Mouse (Mus musculus): Measurements from ENCODE around the gene Eif1ax. TPM values are rescaled to one million over a fixed set of nuclear protein-coding genes. Genes with fewer than 3 reads are reported as not detected.

Eif1ax gene
- total RNA-seq (2023) = 35.5 TPM

DNA sequence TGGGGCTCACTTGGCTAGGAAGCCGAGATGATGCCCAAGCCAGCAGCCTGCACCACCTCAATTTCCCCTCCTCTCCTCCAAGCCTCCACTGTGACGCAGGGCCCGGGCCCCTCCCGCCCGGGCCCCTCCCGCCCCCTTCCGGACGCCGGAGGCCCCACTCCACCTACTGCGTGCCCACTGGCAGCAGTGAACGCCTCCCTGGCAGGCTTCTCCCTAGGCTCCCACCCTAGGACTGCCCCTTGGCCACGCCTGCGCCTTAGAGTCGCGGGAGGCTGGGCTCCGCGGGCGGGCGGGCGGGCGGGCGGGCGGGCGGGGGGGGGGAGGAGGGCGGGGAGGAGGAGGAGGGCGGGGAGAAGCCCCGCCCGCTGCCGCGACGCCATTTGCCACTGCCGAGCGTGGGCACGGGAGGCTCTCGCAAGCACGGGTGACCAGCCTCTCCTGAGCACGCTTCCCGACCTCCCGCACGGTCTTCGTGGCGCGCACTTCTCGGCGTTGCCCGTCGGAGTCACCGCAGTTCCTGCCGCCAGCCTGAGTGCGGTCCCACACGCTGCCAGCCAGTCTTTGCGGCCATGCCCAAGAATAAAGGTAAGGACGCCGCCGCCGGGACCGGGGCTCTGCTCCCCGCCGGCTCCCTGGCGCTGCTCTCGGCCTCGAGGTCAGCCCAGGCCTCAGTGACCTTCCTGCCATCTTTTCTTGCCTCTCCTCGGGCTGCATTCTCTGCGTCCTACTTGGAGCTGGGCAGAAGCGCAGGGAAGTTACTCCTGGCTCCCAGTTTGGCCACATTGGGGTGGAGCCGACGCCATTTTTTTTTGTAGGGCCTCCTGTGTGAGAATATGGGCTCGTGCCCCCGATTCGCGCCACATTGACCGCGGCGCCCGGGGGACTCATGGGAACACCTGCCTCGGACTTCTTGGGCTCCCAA lies at the start of gene Eif1ax:
Gene Eif1ax, plus strand, starts transcription at position 348 of the 922 bp plus-strand sequence.

DNA sequence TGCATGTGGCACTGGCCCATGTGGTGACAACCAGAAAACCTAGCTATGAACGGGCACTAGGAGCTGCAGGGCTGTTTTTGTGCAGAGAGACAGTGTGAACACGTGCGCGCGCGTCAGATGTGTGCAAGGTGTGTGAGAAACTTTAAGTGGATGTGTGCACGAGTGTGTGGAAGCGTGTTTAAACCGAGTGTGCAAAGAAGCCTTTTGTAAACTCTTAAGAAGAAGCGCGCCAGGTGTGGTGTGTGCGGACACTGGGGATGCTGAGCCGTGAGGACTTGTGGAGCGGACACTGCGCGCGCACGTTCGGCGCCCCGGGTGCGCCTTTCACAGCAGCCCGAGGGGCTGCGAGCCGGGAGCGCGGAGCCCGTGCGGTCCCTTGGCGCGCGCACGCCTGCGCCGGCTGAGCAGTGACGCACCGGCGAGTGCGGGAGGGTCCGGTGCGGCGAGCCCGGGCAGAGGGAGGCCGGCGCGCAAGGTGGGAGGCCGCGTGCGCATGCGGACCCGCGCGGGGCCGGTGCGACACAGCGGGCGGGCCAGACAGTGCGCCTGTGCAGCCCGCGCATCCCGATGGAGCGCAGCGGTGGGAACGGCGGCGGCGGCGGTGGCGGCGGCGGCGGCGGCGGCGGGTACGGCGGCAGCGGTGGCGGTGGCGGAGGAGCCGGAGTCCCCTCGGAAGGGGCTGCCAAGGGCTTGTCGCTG lies 42.3 kb downstream of the Eif1ax start, which contains the start of gene Map7d2:
Gene Map7d2, plus strand, starts transcription at position 443 of the 699 bp plus-strand sequence.

Other genes with a start within 250 kb of the Eif1ax start
- 123 TPM for gene Rps6ka3, start 161.9 kb upstream of the Eif1ax start, total RNA-seq (2023)
- not detected for gene Map7d2, start 42.4 kb downstream of the Eif1ax start, total RNA-seq (2023)
- gene Bclaf3, start 154.5 kb downstream of the Eif1ax start, total RNA-seq (2023) = 23.9 TPM